Mouse (Mus musculus) neural tube, embryonic 13.5 days (tissue): ENCODE results near the gene Arhgap21. TPM values are rescaled to one million over a fixed set of nuclear protein-coding genes. Genes with fewer than 3 reads are reported as not detected.

Experiments
- ATAC-seq: fragments of 200-750 bp; cut with Nextera tagmentation; 2 replicates; pipeline ENCODE4 v1.8.0; 2017; ENCODE audit warnings: low read depth, mild to moderate bottlenecking, moderate TSS enrichment, moderate library complexity
- H3K27ac ChIP-seq: fragments of 300-500 bp; sonication (generic); replicated peaks from 2 replicates; pipeline ENCODE4 v1.5.1; 2015; ENCODE audit warnings: moderate library complexity, mild to moderate bottlenecking, inconsistent platforms
- H3K27me3 ChIP-seq: fragments of 300-500 bp; sonication (generic); 2 replicates; pipeline ENCODE4 v1.6.1; 2015; ENCODE audit warnings: mild to moderate bottlenecking, inconsistent platforms
- H3K36me3 ChIP-seq: fragments of 300-500 bp; sonication (generic); 2 replicates; pipeline ENCODE4 v1.6.1; 2015; ENCODE audit warnings: mild to moderate bottlenecking, inconsistent platforms
- H3K4me1 ChIP-seq: fragments of 300-500 bp; sonication (generic); replicated peaks from 2 replicates; pipeline ENCODE4 v1.6.1; 2015; ENCODE audit warnings: inconsistent platforms
- H3K4me2 ChIP-seq: fragments of 300-500 bp; sonication (generic); 2 replicates; pipeline ENCODE4 v1.6.1; 2015; ENCODE audit warnings: inconsistent platforms, mild to moderate bottlenecking, moderate library complexity
- H3K4me3 ChIP-seq: fragments of 300-500 bp; sonication (generic); 2 replicates; pipeline ENCODE4 v1.5.1; 2015; ENCODE audit warnings: mild to moderate bottlenecking, inconsistent platforms
- H3K9ac ChIP-seq: fragments of 300-500 bp; sonication (generic); 2 replicates; pipeline ENCODE4 v1.6.1; 2015; ENCODE audit warnings: moderate library complexity, mild to moderate bottlenecking, inconsistent platforms
- H3K9me3 ChIP-seq: fragments of 300-500 bp; sonication (generic); 2 replicates; pipeline ENCODE4 v1.6.1; 2016; ENCODE audit warnings: inconsistent platforms
- WGBS: fragments of 180-500 bp; shearing (Covaris S2); methylation state at CpG from one replicate; pipeline ENCODE4 v1.1.7; 2015; 5-methylcytosine and 5-hydroxymethylcytosine counted together
- polyA plus RNA-seq: library from polyadenylated mRNA; unstranded; fragments of >200 nt; fragmentation: Nextera tagmentation; extraction: Ambion mirVana; gene quantifications from 2 replicates; pipeline ENCODE4 v1.2.1, GENCODE M21; 2015

Gene Arhgap21
- polyA plus RNA-seq, 1 experiment from 2014 or later = 34.9 TPM

- Histone ChIP-seq H3K9ac (no peak overlapping the region), H3K4me2 (no peak overlapping the region), H3K27ac (no peak overlapping the region), H3K9me3 (no peaks in the 10 kb centered on the region), H3K27me3 (no peaks in the 10 kb centered on the region), H3K4me1 (no peaks in the 10 kb centered on the region), H3K36me3 (no peaks in the 10 kb centered on the region), H3K4me3 (no peak overlapping the region)
- no peak for ATAC-seq
- WGBS = 83% methylated on average over 8 of the region's 8 CpGs
These were observed 167.3 kb downstream of the Arhgap21 start for GRCm38 (mm10) chr2:20801236-20801890.

Other genes starting within 250 kb of the Arhgap21 start
- gene Enkur, start 236.5 kb upstream of the Arhgap21 start, polyA plus RNA-seq = 1.5 and 1.6 TPM in 2 replicates
- gene Thnsl1, start 236.8 kb upstream of the Arhgap21 start, polyA plus RNA-seq = 18.8 and 19.3 TPM in 2 replicates